8 mouse cellular contexts compared by ENCODE assay signal in genomic region chr15:31366596-31367480, GRCm38 (mm10). TPM values are rescaled to one million over a fixed set of nuclear protein-coding genes. Genes with fewer than 3 reads are reported as not detected.
A peak's percentile ranks its signal among the peaks of the same experiment; 100 is the strongest.
DNase-seq lines count a peak whose midpoint lies in the region; ATAC-seq lines count a peak whose summit lies in the region.

No protein-coding gene starts in this region.

- H3K9ac ChIP-seq in embryonic facial prominence, embryonic 13.5 days, result peak overlapping the region; percentile 72
- H3K9ac ChIP-seq in hindbrain, embryonic 14.5 days, result peak overlapping the region; percentile 56
- peak overlapping the region; percentile 68 for H3K9ac ChIP-seq in stomach, embryonic 16.5 days (ENCODE audit: low read length)

- no peaks in the 10 kb centered on the region for H3K9me3 ChIP-seq in embryonic facial prominence, embryonic 13.5 days
- no peaks in the 10 kb centered on the region for H3K9me3 ChIP-seq in hindbrain, embryonic 14.5 days (ENCODE audit: control insufficient read depth, low read length)
- no peaks in the 10 kb centered on the region for H3K9me3 ChIP-seq in stomach, embryonic 16.5 days (replicated peaks; ENCODE audit: control insufficient read depth, low read length)

- peak overlapping the region; percentile 62 for H3K4me3 ChIP-seq in embryonic facial prominence, embryonic 13.5 days
- peak overlapping the region; percentile 57 for H3K4me3 ChIP-seq in hindbrain, embryonic 14.5 days (replicated peaks; ENCODE audit: low read length)
- H3K4me3 ChIP-seq in stomach, embryonic 16.5 days (replicated peaks; ENCODE audit: low read length), result peak overlapping the region; percentile 62

- WGBS in embryonic facial prominence, embryonic 13.5 days, result under 1% methylated on average over 72 of the region's 72 CpGs
- WGBS in hindbrain, embryonic 14.5 days, result under 1% methylated on average over 70 of the region's 72 CpGs
- under 1% methylated on average over 72 of the region's 72 CpGs for WGBS in stomach, embryonic 16.5 days

- no peaks in the 10 kb centered on the region for H3K36me3 ChIP-seq in embryonic facial prominence, embryonic 13.5 days
- H3K36me3 ChIP-seq in hindbrain, embryonic 14.5 days (replicated peaks; ENCODE audit: control insufficient read depth, insufficient read depth), result no peaks in the 10 kb centered on the region
- no peaks in the 10 kb centered on the region for H3K36me3 ChIP-seq in stomach, embryonic 16.5 days (ENCODE audit: control insufficient read depth, insufficient read depth, low read length)

- ATAC-seq in embryonic facial prominence, embryonic 13.5 days (ENCODE audit: insufficient number of reproducible peaks, insufficient read depth, low FRiP score, low TSS enrichment, low read depth), result no peak
- peak; percentile 10; the same call in 1 of the 2 replicates for ATAC-seq in hindbrain, embryonic 14.5 days (ENCODE audit: low FRiP score)
- ATAC-seq in stomach, embryonic 16.5 days (ENCODE audit: insufficient read depth, low FRiP score), result 0 out of 2 replicates have a peak, but pooled peaks have one; percentile 24

- peaks cover 31% of the 10 kb centered on the region for H3K4me1 ChIP-seq in embryonic facial prominence, embryonic 13.5 days
- peaks cover 23% of the 10 kb centered on the region for H3K4me1 ChIP-seq in hindbrain, embryonic 14.5 days (replicated peaks; ENCODE audit: control insufficient read depth, insufficient read depth, low read length)
- peaks cover 12% of the 10 kb centered on the region for H3K4me1 ChIP-seq in stomach, embryonic 16.5 days (ENCODE audit: control insufficient read depth, insufficient read depth, low read length)

- H3K27ac ChIP-seq in embryonic facial prominence, embryonic 13.5 days, result no peak overlapping the region
- H3K27ac ChIP-seq in hindbrain, embryonic 14.5 days, result no peak overlapping the region
- no peak overlapping the region for H3K27ac ChIP-seq in stomach, embryonic 16.5 days (ENCODE audit: low read length)

- H3K27me3 ChIP-seq in embryonic facial prominence, embryonic 13.5 days, result peaks cover 66% of the 10 kb centered on the region
- peaks cover 55% of the 10 kb centered on the region for H3K27me3 ChIP-seq in hindbrain, embryonic 14.5 days (ENCODE audit: control insufficient read depth, insufficient read depth, low read length)
- H3K27me3 ChIP-seq in stomach, embryonic 16.5 days (ENCODE audit: control insufficient read depth, insufficient read depth, low read length), result peaks cover 37% of the 10 kb centered on the region

- peak; percentile 12 to 22 for DNase-seq in spleen, postnatal 10 days (ENCODE audit: low spot score in 2 of 2)
- no peak for DNase-seq in spleen, postnatal 14 days (ENCODE audit: low spot score in 2 of 2)
- no peak for DNase-seq in hindbrain, embryonic 14.5 days (ENCODE audit: low spot score)
- peak; percentile 18 for DNase-seq in lung, postnatal 10 days
- DNase-seq in thymus, adult 18-20 months, result no peak
- no peak for DNase-seq in right cerebral cortex, adult 2 months (ENCODE audit: low spot score in 2 of 2)

- H3K4me2 ChIP-seq in embryonic facial prominence, embryonic 13.5 days, result peak overlapping the region; percentile 100
- H3K4me2 ChIP-seq in hindbrain, embryonic 14.5 days (replicated peaks), result peak overlapping the region; percentile 99
- peak overlapping the region; percentile 100 for H3K4me2 ChIP-seq in stomach, embryonic 16.5 days (ENCODE audit: low read depth, low read length)

RNA-seq across cellular contexts. Expression of gene Ankrd33b, which starts 0.7 kb away (rescaled TPM):
- 0.32 and 0.74 TPM in 2 replicates for polyA plus RNA-seq in embryonic facial prominence, embryonic 13.5 days (2015; fragmentation: Nextera tagmentation; extraction: Ambion mirVana)
- polyA plus RNA-seq in hindbrain, embryonic 14.5 days (2014; fragmentation: Nextera tagmentation; extraction: Ambion mirVana), result 0.65 and 1.3 TPM in 2 replicates
- 0.46 and 0.69 TPM in 2 replicates for polyA plus RNA-seq in stomach, embryonic 16.5 days (2015; fragmentation: Nextera tagmentation; extraction: Ambion mirVana)

Comparison
In these comparisons a context has a peak if more than half of its experiments do, and no peak if none do; other contexts are left out.
1. DNase-seq: peak in spleen, postnatal 10 days (2 of 2) and lung, postnatal 10 days (single experiment); none in spleen, postnatal 14 days (0 of 2), hindbrain, embryonic 14.5 days (single experiment), thymus, adult 18-20 months (0 of 2) and right cerebral cortex, adult 2 months (0 of 2).
2. Peak in every context shown above with its lines, with median percentiles within 50 percentile points of each other: H3K4me2 ChIP-seq, H3K4me3 ChIP-seq and H3K9ac ChIP-seq.